Mouse (Mus musculus) embryonic facial prominence, embryonic 14.5 days (tissue): ENCODE results near the gene Nme3. TPM values are rescaled to one million over a fixed set of nuclear protein-coding genes. Genes with fewer than 3 reads are reported as not detected.

Experiments used
- ATAC-seq: fragments of 200-750 bp; cut with Nextera tagmentation; 2 replicates; pipeline ENCODE4 v1.8.0; 2017; ENCODE audit warnings: low read depth, moderate number of reproducible peaks, moderate TSS enrichment
- DNase-seq: peaks from one replicate; pipeline ENCODE4 v3.0.0-alpha.2; 2015; ENCODE audit warnings: low spot score
- H3K27ac ChIP-seq: fragments of 300-500 bp; sonication (generic); replicated peaks from 2 replicates; pipeline ENCODE4 v1.5.1; 2014; ENCODE audit warnings: low read depth, mild to moderate bottlenecking, low read length, moderate library complexity
- H3K27me3 ChIP-seq: fragments of 300-500 bp; sonication (generic); replicated peaks from 2 replicates; pipeline ENCODE4 v1.6.1; 2014; ENCODE audit warnings: low read length; ENCODE audit not compliant: control insufficient read depth, insufficient read depth
- H3K36me3 ChIP-seq: fragments of 300-500 bp; sonication (generic); 2 replicates; pipeline ENCODE4 v1.6.1; 2014; ENCODE audit warnings: low read length, mixed read lengths; ENCODE audit not compliant: control insufficient read depth, insufficient read depth
- H3K4me1 ChIP-seq: fragments of 300-500 bp; sonication (generic); 2 replicates; pipeline ENCODE4 v1.6.1; 2014; ENCODE audit warnings: antibody characterized with exemption, low read length; ENCODE audit not compliant: control insufficient read depth, insufficient read depth
- H3K4me2 ChIP-seq: fragments of 300-500 bp; sonication (generic); 2 replicates; pipeline ENCODE4 v1.6.1; 2014; ENCODE audit warnings: low read depth, mild to moderate bottlenecking, low read length, moderate library complexity, mixed read lengths
- H3K4me3 ChIP-seq: fragments of 300-500 bp; sonication (generic); 2 replicates; pipeline ENCODE4 v1.5.1; 2014; ENCODE audit warnings: low read depth, mild to moderate bottlenecking, low read length
- H3K9ac ChIP-seq: fragments of 300-500 bp; sonication (generic); 2 replicates; pipeline ENCODE4 v1.6.1; 2014; ENCODE audit warnings: low read depth, mild to moderate bottlenecking, low read length, moderate library complexity, mixed read lengths
- H3K9me3 ChIP-seq: fragments of 300-500 bp; sonication (generic); 2 replicates; pipeline ENCODE4 v1.6.1; 2016; ENCODE audit warnings: low read length; ENCODE audit not compliant: control insufficient read depth
- WGBS: fragments of 180-500 bp; shearing (Covaris S2); extraction: QIAGEN DNeasy Blood & Tissue Kit; methylation state at CpG from one replicate; pipeline ENCODE4 v1.1.7; 2014; 5-methylcytosine and 5-hydroxymethylcytosine counted together
- polyA plus RNA-seq: library from polyadenylated mRNA; unstranded; fragments of >200 nt; fragmentation: Nextera tagmentation; extraction: Ambion mirVana; gene quantifications from 2 replicates; pipeline ENCODE4 v1.2.1, GENCODE M21; 2014

Gene Nme3
- polyA plus RNA-seq, 1 experiment from 2014 or later: 46.1 TPM

- no peaks in the 10 kb centered on the region for H3K9me3 ChIP-seq
- DNase-seq (no peak), ATAC-seq (no peak)
- no peaks in the 10 kb centered on the region for H3K4me1 ChIP-seq
- no peak overlapping the region for H3K27ac ChIP-seq
- no peak overlapping the region for H3K9ac ChIP-seq
- H3K4me3 ChIP-seq: no peak overlapping the region
- H3K36me3 ChIP-seq: peaks cover 100% of the 10 kb centered on the region
- 73% methylated on average over 9 of the region's 9 CpGs for WGBS
- no peaks in the 10 kb centered on the region for H3K27me3 ChIP-seq
- no peak overlapping the region for H3K4me2 ChIP-seq
Measured at GRCm38 (mm10) chr17:24902671-24903474, 6.6 kb downstream of the Nme3 start.

- no peak overlapping the region for H3K27ac ChIP-seq
- no peak overlapping the region for H3K9ac ChIP-seq
- H3K4me1 ChIP-seq: no peaks in the 10 kb centered on the region
- H3K4me3 ChIP-seq: no peak overlapping the region
- H3K36me3 ChIP-seq: peaks cover 100% of the 10 kb centered on the region
- no peak overlapping the region for H3K4me2 ChIP-seq
- no peaks in the 10 kb centered on the region for H3K9me3 ChIP-seq
- ATAC-seq (no peak), DNase-seq (no peak)
- no peaks in the 10 kb centered on the region for H3K27me3 ChIP-seq
- 96% methylated on average over 9 of the region's 9 CpGs for WGBS
Measured at GRCm38 (mm10) chr17:24903767-24904166, 7.5 kb downstream of the Nme3 start.

- 93% methylated on average over 2 of the region's 2 CpGs for WGBS
- Histone ChIP-seq H3K4me1 (no peaks in the 10 kb centered on the region), H3K9ac (no peak overlapping the region)
Measured at GRCm38 (mm10) chr17:24907591-24907990, 11.3 kb downstream of the Nme3 start.

GRCm38 (mm10) chr17:24913984-24914383 is 17.7 kb downstream of the Nme3 start:
- Histone ChIP-seq H3K9me3 (no peaks in the 10 kb centered on the region), H3K4me2 (no peak overlapping the region), H3K4me1 (no peaks in the 10 kb centered on the region), H3K4me3 (no peak overlapping the region), H3K36me3 (peaks cover 96% of the 10 kb centered on the region), H3K9ac (no peak overlapping the region), H3K27ac (no peak overlapping the region), H3K27me3 (no peaks in the 10 kb centered on the region)
- ATAC-seq (no peak), DNase-seq (no peak)

More at GRCm38 (mm10) chr17:24907591-24907990, 11.3 kb downstream of the Nme3 start:
- no peak for DNase-seq
- Histone ChIP-seq H3K27me3 (no peaks in the 10 kb centered on the region), H3K4me2 (no peak overlapping the region), H3K4me3 (no peak overlapping the region), H3K9me3 (no peaks in the 10 kb centered on the region), H3K27ac (no peak overlapping the region), H3K36me3 (peaks cover 100% of the 10 kb centered on the region)
- no peak for ATAC-seq

- no peak overlapping the region for H3K9ac ChIP-seq
- ATAC-seq: no peak
- H3K27ac ChIP-seq: no peak overlapping the region
- DNase-seq: no peak
- 100% methylated on average over 1 of the region's 1 CpGs for WGBS
- no peaks in the 10 kb centered on the region for H3K27me3 ChIP-seq
- peaks cover 94% of the 10 kb centered on the region for H3K36me3 ChIP-seq
- no peak overlapping the region for H3K4me3 ChIP-seq
- H3K4me2 ChIP-seq: no peak overlapping the region
- no peaks in the 10 kb centered on the region for H3K4me1 ChIP-seq
- H3K9me3 ChIP-seq: no peaks in the 10 kb centered on the region
Measured at GRCm38 (mm10) chr17:24923246-24923645, 26.9 kb downstream of the Nme3 start.

GRCm38 (mm10) chr17:24929506-24929905 is 33.2 kb downstream of the Nme3 start:
- DNase-seq: no peak
- no peak overlapping the region for H3K4me2 ChIP-seq
- no peak overlapping the region for H3K4me3 ChIP-seq
- H3K9me3 ChIP-seq: no peaks in the 10 kb centered on the region
- peaks cover 54% of the 10 kb centered on the region for H3K36me3 ChIP-seq
- no peak for ATAC-seq
- H3K4me1 ChIP-seq: no peaks in the 10 kb centered on the region
- WGBS: 100% methylated on average over 1 of the region's 1 CpGs
- no peak overlapping the region for H3K27ac ChIP-seq
- H3K9ac ChIP-seq: no peak overlapping the region
- no peaks in the 10 kb centered on the region for H3K27me3 ChIP-seq

GRCm38 (mm10) chr17:24932431-24932830 is 36.1 kb downstream of the Nme3 start:
- peaks cover 29% of the 10 kb centered on the region for H3K36me3 ChIP-seq
- H3K4me3 ChIP-seq: no peak overlapping the region
- H3K4me2 ChIP-seq: no peak overlapping the region
- 89% methylated on average over 4 of the region's 4 CpGs for WGBS
- H3K27me3 ChIP-seq: no peaks in the 10 kb centered on the region
- no peak overlapping the region for H3K9ac ChIP-seq
- ATAC-seq: no peak
- H3K9me3 ChIP-seq: no peaks in the 10 kb centered on the region
- no peak for DNase-seq
- H3K4me1 ChIP-seq: peaks cover 8% of the 10 kb centered on the region; the same call in 1 of the 2 replicates
- no peak overlapping the region for H3K27ac ChIP-seq

- Histone ChIP-seq H3K9me3 (no peaks in the 10 kb centered on the region), H3K4me2 (no peak overlapping the region), H3K36me3 (peaks cover 23% of the 10 kb centered on the region; the same call in 1 of the 2 replicates), H3K4me3 (no peak overlapping the region), H3K9ac (no peak overlapping the region), H3K4me1 (peaks cover 8% of the 10 kb centered on the region; the same call in 1 of the 2 replicates), H3K27me3 (no peaks in the 10 kb centered on the region), H3K27ac (no peak overlapping the region)
- no peak for ATAC-seq
- peak; percentile 11 for DNase-seq
- WGBS: 75% methylated on average over 4 of the region's 4 CpGs
Measured at GRCm38 (mm10) chr17:24933163-24933562, 36.9 kb downstream of the Nme3 start.

GRCm38 (mm10) chr17:24934926-24935325 is 38.6 kb downstream of the Nme3 start:
- no peaks in the 10 kb centered on the region for H3K9me3 ChIP-seq
- ATAC-seq: no peak
- 0 out of 2 replicates have a peak overlapping the region, but pooled peaks have one; percentile 96 for H3K4me3 ChIP-seq
- no peak for DNase-seq
- peak overlapping the region; percentile 93 for H3K9ac ChIP-seq
- H3K27ac ChIP-seq: no peak overlapping the region
- H3K27me3 ChIP-seq: no peaks in the 10 kb centered on the region
- H3K36me3 ChIP-seq: peaks cover 23% of the 10 kb centered on the region; the same call in 1 of the 2 replicates
- H3K4me1 ChIP-seq: peaks cover 8% of the 10 kb centered on the region; the same call in 1 of the 2 replicates
- H3K4me2 ChIP-seq: peak overlapping the region; percentile 88; the same call in 1 of the 2 replicates
- WGBS: 76% methylated on average over 4 of the region's 4 CpGs
